Mouse (Mus musculus): Measurements from ENCODE around the gene Prkce. TPM values are rescaled to one million over a fixed set of nuclear protein-coding genes. Genes with fewer than 3 reads are reported as not detected.

Prkce gene
- polyA plus RNA-seq, 1 experiment from 2014 or later, result 5.5 TPM

GRCm38 (mm10) chr17:86516630-86517029 lies 349.0 kb downstream of the Prkce start:
- no peaks in the 10 kb centered on the region for H3K27me3 ChIP-seq (ENCODE audit: insufficient read depth, low read length)
- H3K4me2 ChIP-seq (replicated peaks; ENCODE audit: low read depth, low read length), result no peak overlapping the region
- no peak overlapping the region for H3K27ac ChIP-seq (ENCODE audit: low read length)
- H3K9ac ChIP-seq (replicated peaks; ENCODE audit: low read length), result no peak overlapping the region
- H3K4me1 ChIP-seq (ENCODE audit: insufficient read depth, low read length), result peaks cover 9% of the 10 kb centered on the region; the same call in 1 of the 2 replicates
- no peak overlapping the region for H3K4me3 ChIP-seq (ENCODE audit: low read length)
- H3K9me3 ChIP-seq (ENCODE audit: low read length), result no peaks in the 10 kb centered on the region
- WGBS, result 80% methylated on average over 5 of the region's 5 CpGs
- no peak for ATAC-seq (ENCODE audit: low FRiP score, low TSS enrichment)
- H3K36me3 ChIP-seq (ENCODE audit: insufficient read depth, low read length), result no peaks in the 10 kb centered on the region

GRCm38 (mm10) chr17:86518604-86519003 lies 351.0 kb downstream of the Prkce start:
- Histone ChIP-seq H3K4me1 (ENCODE audit: insufficient read depth, low read length) (peaks cover 1% of the 10 kb centered on the region; the same call in 1 of the 2 replicates), H3K4me3 (ENCODE audit: low read length) (no peak overlapping the region), H3K36me3 (ENCODE audit: insufficient read depth, low read length) (no peaks in the 10 kb centered on the region), H3K27me3 (ENCODE audit: insufficient read depth, low read length) (no peaks in the 10 kb centered on the region), H3K27ac (ENCODE audit: low read length) (no peak overlapping the region), H3K4me2 (replicated peaks; ENCODE audit: low read depth, low read length) (no peak overlapping the region), H3K9ac (replicated peaks; ENCODE audit: low read length) (no peak overlapping the region), H3K9me3 (ENCODE audit: low read length) (no peaks in the 10 kb centered on the region)
- ATAC-seq (ENCODE audit: low FRiP score, low TSS enrichment), result no peak
- 92% methylated on average over 7 of the region's 7 CpGs for WGBS

GRCm38 (mm10) chr17:86521252-86521651 lies 353.7 kb downstream of the Prkce start:
- no peaks in the 10 kb centered on the region for H3K9me3 ChIP-seq (ENCODE audit: low read length)
- no peaks in the 10 kb centered on the region for H3K36me3 ChIP-seq (ENCODE audit: insufficient read depth, low read length)
- H3K4me1 ChIP-seq (ENCODE audit: insufficient read depth, low read length), result no peaks in the 10 kb centered on the region
- H3K27ac ChIP-seq (ENCODE audit: low read length), result no peak overlapping the region
- 89% methylated on average over 11 of the region's 11 CpGs for WGBS
- no peak overlapping the region for H3K4me3 ChIP-seq (ENCODE audit: low read length)
- no peak overlapping the region for H3K4me2 ChIP-seq (replicated peaks; ENCODE audit: low read depth, low read length)
- ATAC-seq (ENCODE audit: low FRiP score, low TSS enrichment), result no peak
- H3K27me3 ChIP-seq (ENCODE audit: insufficient read depth, low read length), result no peaks in the 10 kb centered on the region
- H3K9ac ChIP-seq (replicated peaks; ENCODE audit: low read length), result no peak overlapping the region

GRCm38 (mm10) chr17:86522649-86523048 lies 355.1 kb downstream of the Prkce start:
- H3K36me3 ChIP-seq (ENCODE audit: insufficient read depth, low read length), result no peaks in the 10 kb centered on the region
- no peak overlapping the region for H3K9ac ChIP-seq (replicated peaks; ENCODE audit: low read length)
- no peaks in the 10 kb centered on the region for H3K4me1 ChIP-seq (ENCODE audit: insufficient read depth, low read length)
- WGBS, result 91% methylated on average over 5 of the region's 5 CpGs
- no peaks in the 10 kb centered on the region for H3K9me3 ChIP-seq (ENCODE audit: low read length)
- H3K4me2 ChIP-seq (replicated peaks; ENCODE audit: low read depth, low read length), result no peak overlapping the region
- no peak for ATAC-seq (ENCODE audit: low FRiP score, low TSS enrichment)
- no peak overlapping the region for H3K4me3 ChIP-seq (ENCODE audit: low read length)
- H3K27ac ChIP-seq (ENCODE audit: low read length), result no peak overlapping the region
- H3K27me3 ChIP-seq (ENCODE audit: insufficient read depth, low read length), result no peaks in the 10 kb centered on the region

GRCm38 (mm10) chr17:86523374-86523773 lies 355.8 kb downstream of the Prkce start:
- 87% methylated on average over 3 of the region's 3 CpGs for WGBS
- H3K27me3 ChIP-seq (ENCODE audit: insufficient read depth, low read length), result no peaks in the 10 kb centered on the region
- H3K4me2 ChIP-seq (replicated peaks; ENCODE audit: low read depth, low read length), result no peak overlapping the region
- ATAC-seq (ENCODE audit: low FRiP score, low TSS enrichment), result no peak
- H3K4me3 ChIP-seq (ENCODE audit: low read length), result no peak overlapping the region
- no peak overlapping the region for H3K9ac ChIP-seq (replicated peaks; ENCODE audit: low read length)
- H3K4me1 ChIP-seq (ENCODE audit: insufficient read depth, low read length), result peaks cover 3% of the 10 kb centered on the region
- H3K36me3 ChIP-seq (ENCODE audit: insufficient read depth, low read length), result no peaks in the 10 kb centered on the region
- H3K9me3 ChIP-seq (ENCODE audit: low read length), result no peaks in the 10 kb centered on the region
- H3K27ac ChIP-seq (ENCODE audit: low read length), result no peak overlapping the region

- no peak overlapping the region for H3K9ac ChIP-seq (replicated peaks; ENCODE audit: low read length)
- no peak overlapping the region for H3K4me3 ChIP-seq (ENCODE audit: low read length)
- no peak for ATAC-seq (ENCODE audit: low FRiP score, low TSS enrichment)
- 92% methylated on average over 10 of the region's 10 CpGs for WGBS
- no peaks in the 10 kb centered on the region for H3K27me3 ChIP-seq (ENCODE audit: insufficient read depth, low read length)
- H3K27ac ChIP-seq (ENCODE audit: low read length), result no peak overlapping the region
- H3K9me3 ChIP-seq (ENCODE audit: low read length), result no peaks in the 10 kb centered on the region
- peaks cover 8% of the 10 kb centered on the region for H3K4me1 ChIP-seq (ENCODE audit: insufficient read depth, low read length)
- no peak overlapping the region for H3K4me2 ChIP-seq (replicated peaks; ENCODE audit: low read depth, low read length)
- H3K36me3 ChIP-seq (ENCODE audit: insufficient read depth, low read length), result no peaks in the 10 kb centered on the region
These were observed 356.3 kb downstream of the Prkce start for GRCm38 (mm10) chr17:86523843-86524242.

GRCm38 (mm10) chr17:86525075-86525474 lies 357.5 kb downstream of the Prkce start:
- WGBS, result 82% methylated on average over 2 of the region's 2 CpGs
- Histone ChIP-seq H3K4me3 (ENCODE audit: low read length) (no peak overlapping the region), H3K27me3 (ENCODE audit: insufficient read depth, low read length) (no peaks in the 10 kb centered on the region), H3K9ac (replicated peaks; ENCODE audit: low read length) (no peak overlapping the region), H3K4me1 (ENCODE audit: insufficient read depth, low read length) (peaks cover 19% of the 10 kb centered on the region), H3K27ac (ENCODE audit: low read length) (no peak overlapping the region), H3K36me3 (ENCODE audit: insufficient read depth, low read length) (no peaks in the 10 kb centered on the region), H3K9me3 (ENCODE audit: low read length) (no peaks in the 10 kb centered on the region), H3K4me2 (replicated peaks; ENCODE audit: low read depth, low read length) (no peak overlapping the region)
- no peak for ATAC-seq (ENCODE audit: low FRiP score, low TSS enrichment)

- Histone ChIP-seq H3K27ac (ENCODE audit: low read length) (no peak overlapping the region), H3K9me3 (ENCODE audit: low read length) (no peaks in the 10 kb centered on the region), H3K27me3 (ENCODE audit: insufficient read depth, low read length) (no peaks in the 10 kb centered on the region), H3K36me3 (ENCODE audit: insufficient read depth, low read length) (no peaks in the 10 kb centered on the region), H3K9ac (replicated peaks; ENCODE audit: low read length) (no peak overlapping the region), H3K4me1 (ENCODE audit: insufficient read depth, low read length) (peaks cover 24% of the 10 kb centered on the region), H3K4me2 (replicated peaks; ENCODE audit: low read depth, low read length) (no peak overlapping the region), H3K4me3 (ENCODE audit: low read length) (no peak overlapping the region)
- no peak for ATAC-seq (ENCODE audit: low FRiP score, low TSS enrichment)
- WGBS, result 55% methylated on average over 7 of the region's 7 CpGs
These were observed 358.4 kb downstream of the Prkce start for GRCm38 (mm10) chr17:86526016-86526415.

GRCm38 (mm10) chr17:86527298-86527697 lies 359.7 kb downstream of the Prkce start:
- Histone ChIP-seq H3K9ac (replicated peaks; ENCODE audit: low read length) (no peak overlapping the region), H3K27ac (ENCODE audit: low read length) (no peak overlapping the region), H3K9me3 (ENCODE audit: low read length) (no peaks in the 10 kb centered on the region), H3K27me3 (ENCODE audit: insufficient read depth, low read length) (no peaks in the 10 kb centered on the region), H3K4me1 (ENCODE audit: insufficient read depth, low read length) (peaks cover 31% of the 10 kb centered on the region), H3K4me3 (ENCODE audit: low read length) (no peak overlapping the region), H3K4me2 (replicated peaks; ENCODE audit: low read depth, low read length) (no peak overlapping the region), H3K36me3 (ENCODE audit: insufficient read depth, low read length) (no peaks in the 10 kb centered on the region)
- WGBS, result 85% methylated on average over 5 of the region's 5 CpGs
- no peak for ATAC-seq (ENCODE audit: low FRiP score, low TSS enrichment)

GRCm38 (mm10) chr17:86529003-86529402 lies 361.4 kb downstream of the Prkce start:
- Histone ChIP-seq H3K27me3 (ENCODE audit: insufficient read depth, low read length) (no peaks in the 10 kb centered on the region), H3K4me1 (ENCODE audit: insufficient read depth, low read length) (peaks cover 42% of the 10 kb centered on the region), H3K27ac (ENCODE audit: low read length) (peak overlapping the region; percentile 86), H3K4me3 (ENCODE audit: low read length) (no peak overlapping the region), H3K4me2 (replicated peaks; ENCODE audit: low read depth, low read length) (no peak overlapping the region), H3K9me3 (ENCODE audit: low read length) (no peaks in the 10 kb centered on the region), H3K9ac (replicated peaks; ENCODE audit: low read length) (no peak overlapping the region), H3K36me3 (ENCODE audit: insufficient read depth, low read length) (no peaks in the 10 kb centered on the region)
- no peak for ATAC-seq (ENCODE audit: low FRiP score, low TSS enrichment)
- 65% methylated on average over 10 of the region's 10 CpGs for WGBS
